Mouse (Mus musculus): ENCODE data around the gene Hck.

- TF ChIP-seq POLR2A (IDR thresholded peaks at IDR 0.05; ENCODE audit: borderline replicate concordance, insufficient read depth, low read length) (no peak), CTCF (IDR thresholded peaks at IDR 0.05; ENCODE audit: borderline replicate concordance, insufficient read depth, low read depth, low read length) (no peak)
Observed at GRCm38 (mm10) chr2:153151026-153151425, 42.8 kb downstream of the Hck start.
